Mouse (Mus musculus) intestine, embryonic 16.5 days (tissue): Measurements from ENCODE around the gene Pip5k1a. TPM values are rescaled to one million over a fixed set of nuclear protein-coding genes. Genes with fewer than 3 reads are reported as not detected.

Experiments
- ATAC-seq: fragments of 200-750 bp; cut with Nextera tagmentation; 2 replicates; pipeline ENCODE4 v1.8.0; 2017; ENCODE audit warnings: moderate TSS enrichment, moderate library complexity
- H3K27ac ChIP-seq: fragments of 300-500 bp; sonication (generic); 2 replicates; pipeline ENCODE4 v1.5.1; 2014; ENCODE audit warnings: mild to moderate bottlenecking, low read length
- H3K27me3 ChIP-seq: fragments of 300-500 bp; sonication (generic); replicated peaks from 2 replicates; pipeline ENCODE4 v1.6.1; 2014; ENCODE audit warnings: low read length, control low read depth, mixed read lengths; ENCODE audit not compliant: control insufficient read depth, insufficient read depth
- H3K36me3 ChIP-seq: fragments of 300-500 bp; sonication (generic); 2 replicates; pipeline ENCODE4 v1.6.1; 2014; ENCODE audit warnings: low read length, control low read depth; ENCODE audit not compliant: control insufficient read depth, insufficient read depth
- H3K4me1 ChIP-seq: fragments of 300-500 bp; sonication (generic); 2 replicates; pipeline ENCODE4 v1.6.1; 2014; ENCODE audit warnings: low read length, control low read depth, mixed read lengths; ENCODE audit not compliant: control insufficient read depth, insufficient read depth
- H3K4me2 ChIP-seq: fragments of 300-500 bp; sonication (generic); 2 replicates; pipeline ENCODE4 v1.6.1; 2014; ENCODE audit warnings: low read depth, low read length, control low read depth
- H3K4me3 ChIP-seq: fragments of 300-500 bp; sonication (generic); 2 replicates; pipeline ENCODE4 v1.5.1; 2014; ENCODE audit warnings: mild to moderate bottlenecking, low read length
- H3K9ac ChIP-seq: fragments of 300-500 bp; sonication (generic); 2 replicates; pipeline ENCODE4 v1.6.1; 2014; ENCODE audit warnings: low read depth, low read length
- H3K9me3 ChIP-seq: fragments of 300-500 bp; sonication (generic); 2 replicates; pipeline ENCODE4 v1.6.1; 2016; ENCODE audit warnings: low read length, control low read depth; ENCODE audit not compliant: control insufficient read depth
- WGBS: fragments of 180-500 bp; shearing (Covaris S2); extraction: QIAGEN DNeasy Blood & Tissue Kit; methylation state at CpG from one replicate; pipeline ENCODE4 v1.1.7; 2014; 5-methylcytosine and 5-hydroxymethylcytosine counted together
- polyA plus RNA-seq: library from polyadenylated mRNA; unstranded; fragments of >200 nt; fragmentation: Nextera tagmentation; extraction: Ambion mirVana; gene quantifications from 2 replicates; pipeline ENCODE4 v1.2.1, GENCODE M21; 2015

Pip5k1a gene
- polyA plus RNA-seq: 14.5 and 15.5 TPM in 2 replicates

DNA sequence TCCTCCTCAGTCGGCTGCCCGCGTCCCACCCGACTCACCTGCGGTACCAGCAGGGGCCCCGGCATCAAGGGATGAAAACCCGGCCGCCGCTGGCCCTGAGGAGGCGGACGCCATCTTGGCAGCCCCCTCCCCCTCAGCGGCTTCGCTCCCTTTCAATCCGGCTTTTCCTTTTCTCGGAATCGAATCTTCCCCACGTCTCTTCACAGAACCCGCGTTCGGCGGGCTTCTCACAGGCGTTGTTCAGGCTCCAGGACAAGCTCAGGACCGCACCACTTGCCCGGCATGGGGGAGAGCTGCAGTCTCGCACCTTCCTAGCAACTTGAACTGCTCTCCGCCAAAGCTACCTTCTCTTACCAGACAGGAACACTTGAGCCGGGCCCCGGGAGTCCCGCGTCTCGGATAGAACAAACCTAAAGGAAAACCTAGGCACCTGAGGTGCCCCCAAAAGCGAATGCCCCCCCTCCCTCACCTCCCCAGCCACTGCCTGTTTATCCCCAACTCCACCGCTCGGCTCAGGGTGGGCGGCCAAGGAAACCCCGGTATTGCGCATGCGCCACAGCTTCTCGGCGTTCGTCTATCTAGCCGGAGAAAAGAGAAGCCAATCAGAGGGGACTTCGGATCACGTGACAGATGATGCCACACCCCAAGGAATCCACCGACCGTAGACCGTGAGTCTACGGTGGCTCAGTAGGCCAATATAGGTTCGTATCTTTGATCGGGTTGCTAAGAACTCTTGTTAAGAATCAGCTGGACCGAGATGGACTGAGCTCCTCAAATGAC lies at the start of gene Pip5k1a:
Pip5k1a (minus strand) TSS at position 593 of the 780 bp plus-strand sequence.
- no peaks in the 10 kb centered on the region for H3K27me3 ChIP-seq
- peak within 1 kb of the TSS; percentile 83 for H3K27ac ChIP-seq
- WGBS: under 1% methylated on average over 51 of the region's 51 CpGs
- peak within 1 kb of the TSS; percentile 92 for H3K9ac ChIP-seq
- peak; percentile 85 for ATAC-seq
- H3K4me2 ChIP-seq: peak within 1 kb of the TSS; percentile 73
- peak within 1 kb of the TSS; percentile 99 for H3K4me3 ChIP-seq
- H3K4me1 ChIP-seq: peaks cover 7% of the 10 kb centered on the region
- H3K9me3 ChIP-seq: no peaks in the 10 kb centered on the region
- H3K36me3 ChIP-seq: no peaks in the 10 kb centered on the region

DNA sequence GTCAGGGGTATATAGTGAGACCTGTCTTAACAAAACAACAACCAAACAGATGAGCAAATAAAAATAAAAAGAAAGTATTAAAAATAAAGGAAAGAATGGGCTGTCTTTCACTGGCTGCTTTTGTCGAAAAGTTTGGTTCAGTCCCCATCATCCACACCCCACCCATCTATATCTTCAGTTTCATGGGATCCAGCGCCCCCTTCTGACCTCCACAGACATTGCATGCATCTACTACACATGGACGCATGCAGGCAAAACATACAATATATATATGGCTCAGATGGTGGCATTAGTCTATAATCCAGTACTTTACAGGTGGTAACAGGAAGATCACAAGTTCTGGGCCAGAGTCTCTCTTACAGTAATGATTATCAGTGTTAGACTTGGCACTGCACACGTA lies 47.1 kb upstream of the Pip5k1a start:
- no peaks in the 10 kb centered on the region for H3K9me3 ChIP-seq
- no peak overlapping the region for H3K4me3 ChIP-seq
- H3K4me1 ChIP-seq: no peaks in the 10 kb centered on the region
- ATAC-seq: no peak
- WGBS: 47% methylated on average over 4 of the region's 4 CpGs
- H3K9ac ChIP-seq: no peak overlapping the region
- H3K4me2 ChIP-seq: no peak overlapping the region
- H3K36me3 ChIP-seq: no peaks in the 10 kb centered on the region
- no peak overlapping the region for H3K27ac ChIP-seq
- no peaks in the 10 kb centered on the region for H3K27me3 ChIP-seq

DNA sequence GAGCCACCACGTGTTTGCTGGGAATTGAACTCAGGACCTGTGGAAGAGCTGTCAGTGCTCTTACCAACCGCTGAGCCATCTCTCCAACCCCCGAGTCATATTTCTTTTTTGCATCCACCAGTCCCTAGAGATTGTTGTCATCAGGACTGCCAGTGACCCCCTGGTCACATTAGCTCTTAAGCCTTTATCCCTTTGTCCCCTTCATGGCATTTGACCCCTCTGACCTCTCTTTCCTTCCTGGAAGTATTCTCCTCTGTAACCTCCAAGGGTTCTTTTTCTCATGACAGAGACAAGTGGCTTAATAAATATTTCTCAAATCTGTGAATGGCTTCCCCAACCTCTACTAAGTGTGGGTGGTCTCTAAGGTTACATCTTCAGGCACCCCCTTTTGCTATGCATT lies 41.2 kb upstream of the Pip5k1a start:
- Histone ChIP-seq H3K27ac (no peak overlapping the region), H3K4me3 (no peak overlapping the region), H3K9me3 (no peaks in the 10 kb centered on the region), H3K27me3 (no peaks in the 10 kb centered on the region), H3K4me1 (no peaks in the 10 kb centered on the region), H3K4me2 (no peak overlapping the region), H3K9ac (no peak overlapping the region), H3K36me3 (no peaks in the 10 kb centered on the region)
- no peak for ATAC-seq
- WGBS: 68% methylated on average over 3 of the region's 3 CpGs

DNA sequence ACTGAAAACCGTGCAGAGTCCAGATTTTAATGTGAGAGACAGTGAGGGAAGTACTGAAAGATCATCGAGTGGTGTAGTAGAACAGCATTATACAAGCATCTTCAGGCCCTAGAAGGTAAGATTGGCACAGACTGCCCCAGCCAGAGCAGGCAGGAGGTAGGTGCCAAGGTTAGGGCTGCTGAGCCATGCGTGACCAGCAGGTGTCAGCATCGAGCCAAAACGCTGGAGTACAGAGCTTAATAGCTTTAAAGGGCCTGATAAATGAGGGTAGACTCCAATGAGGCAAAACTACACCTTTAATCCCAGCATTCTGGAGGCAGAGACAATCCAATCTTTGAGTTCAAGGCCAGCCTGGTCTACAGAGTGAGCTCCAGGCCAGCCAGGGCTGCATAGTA lies 35.9 kb upstream of the Pip5k1a start:
- H3K4me3 ChIP-seq: no peak overlapping the region
- H3K9ac ChIP-seq: no peak overlapping the region
- H3K4me1 ChIP-seq: no peaks in the 10 kb centered on the region
- H3K27ac ChIP-seq: no peak overlapping the region
- no peaks in the 10 kb centered on the region for H3K36me3 ChIP-seq
- peak; percentile 82; the same call in 1 of the 2 replicates for ATAC-seq
- H3K9me3 ChIP-seq: no peaks in the 10 kb centered on the region
- 8% methylated on average over 5 of the region's 5 CpGs for WGBS
- H3K27me3 ChIP-seq: no peaks in the 10 kb centered on the region
- H3K4me2 ChIP-seq: no peak overlapping the region

DNA sequence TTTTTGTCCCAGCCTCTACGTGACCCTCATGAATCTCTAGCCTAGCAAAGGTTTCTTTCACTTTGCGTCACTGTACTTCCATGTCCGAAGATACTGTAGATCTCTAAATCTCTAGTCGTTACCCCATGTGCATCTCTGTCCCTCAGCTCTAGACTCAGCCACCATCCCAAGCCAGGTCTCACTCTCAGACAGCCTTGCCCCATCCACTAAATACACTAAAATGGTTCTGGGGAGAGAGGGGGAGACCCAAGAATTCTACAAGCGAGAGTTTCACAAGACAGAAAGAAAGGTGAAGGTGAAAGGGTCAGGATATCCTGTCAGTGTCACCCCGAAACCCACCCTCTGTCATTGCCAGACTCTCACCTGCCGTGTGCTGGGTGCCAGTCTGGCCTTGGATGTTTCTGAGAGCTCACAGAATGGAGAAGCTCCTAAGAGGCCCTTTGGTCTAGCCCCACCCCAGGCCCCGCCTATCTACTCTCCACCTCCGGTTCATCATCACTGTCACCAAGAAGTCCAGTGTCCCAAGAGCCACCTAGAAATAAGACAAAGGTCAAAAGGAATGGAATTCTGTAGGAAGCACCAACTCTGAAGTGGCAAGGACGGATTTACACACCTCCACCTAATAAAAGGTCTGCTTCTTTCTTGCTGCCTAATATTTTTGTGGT lies 35.4 kb upstream of the Pip5k1a start, which contains the start of gene Tnfaip8l2:
Tnfaip8l2 (minus strand) TSS at position 409 of the 665 bp plus-strand sequence.
- Histone ChIP-seq H3K9me3 (no peaks in the 10 kb centered on the region), H3K9ac (no peak within 1 kb of the TSS), H3K27me3 (no peaks in the 10 kb centered on the region), H3K4me2 (no peak within 1 kb of the TSS), H3K36me3 (no peaks in the 10 kb centered on the region), H3K27ac (no peak within 1 kb of the TSS), H3K4me1 (no peaks in the 10 kb centered on the region), H3K4me3 (no peak within 1 kb of the TSS)
- WGBS: 83% methylated on average over 10 of the region's 10 CpGs
- peak; percentile 54 for ATAC-seq

DNA sequence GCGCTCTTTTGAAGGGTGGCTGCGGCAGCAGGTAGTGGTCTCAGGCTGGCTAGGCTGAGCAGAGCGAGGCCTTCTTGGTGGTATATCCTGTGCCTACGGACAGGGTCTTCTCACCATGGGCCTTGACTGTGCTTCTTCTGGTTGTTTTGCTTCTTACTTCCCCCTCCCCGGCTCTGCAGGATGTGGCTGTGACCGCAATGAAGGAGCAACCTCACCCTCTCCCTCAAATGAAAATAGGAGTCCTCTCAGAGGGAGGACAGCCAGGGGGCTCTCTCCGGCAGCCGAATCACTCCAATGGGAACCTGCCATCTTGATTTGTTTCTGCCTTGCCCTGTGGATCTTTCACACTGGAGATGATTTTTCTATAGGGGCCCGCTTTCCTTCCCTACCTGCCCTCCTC lies 34.7 kb upstream of the Pip5k1a start:
- H3K36me3 ChIP-seq: no peaks in the 10 kb centered on the region
- no peak for ATAC-seq
- no peak overlapping the region for H3K27ac ChIP-seq
- H3K9me3 ChIP-seq: no peaks in the 10 kb centered on the region
- H3K9ac ChIP-seq: no peak overlapping the region
- no peaks in the 10 kb centered on the region for H3K27me3 ChIP-seq
- WGBS: 90% methylated on average over 9 of the region's 9 CpGs
- H3K4me2 ChIP-seq: no peak overlapping the region
- H3K4me3 ChIP-seq: no peak overlapping the region
- no peaks in the 10 kb centered on the region for H3K4me1 ChIP-seq

DNA sequence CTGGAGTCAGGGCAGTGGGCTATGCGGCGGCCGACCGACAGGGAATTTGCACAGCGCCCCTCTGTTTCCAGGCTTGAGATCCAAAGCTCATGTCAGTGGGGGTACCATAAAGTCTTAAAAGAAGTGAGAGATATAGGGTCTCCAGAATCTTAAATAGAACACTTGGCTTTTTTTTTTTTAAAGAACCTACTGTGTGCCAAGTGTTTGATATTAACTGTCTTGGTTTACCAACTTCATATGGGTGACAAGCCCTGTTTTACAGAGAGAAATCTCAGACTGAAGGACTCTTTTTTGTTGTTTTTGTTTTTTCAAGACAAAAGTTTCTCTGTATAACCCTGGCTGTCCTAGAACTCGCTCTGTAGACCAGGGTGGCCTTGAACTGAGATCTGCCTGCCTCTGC lies 34.1 kb upstream of the Pip5k1a start:
- ATAC-seq: no peak
- Histone ChIP-seq H3K9ac (no peak overlapping the region), H3K4me2 (no peak overlapping the region), H3K4me3 (no peak overlapping the region), H3K9me3 (no peaks in the 10 kb centered on the region), H3K27ac (no peak overlapping the region), H3K27me3 (no peaks in the 10 kb centered on the region), H3K36me3 (no peaks in the 10 kb centered on the region), H3K4me1 (no peaks in the 10 kb centered on the region)
- WGBS: 88% methylated on average over 6 of the region's 6 CpGs

DNA sequence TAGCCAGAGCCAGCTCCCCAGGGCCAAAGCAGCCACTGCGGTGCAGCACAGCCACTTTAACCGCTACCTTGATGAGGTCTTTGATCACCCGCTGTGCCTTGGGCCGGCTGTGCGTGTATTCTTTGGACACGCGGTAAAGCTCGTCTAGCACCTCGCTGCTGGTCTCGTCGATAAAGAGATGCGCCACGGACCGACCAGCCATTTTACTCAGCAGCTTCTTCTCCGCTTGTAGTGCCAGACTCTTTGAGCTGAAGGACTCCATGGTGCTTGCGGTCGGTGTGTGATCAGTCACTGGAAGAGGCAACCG lies 33.5 kb upstream of the Pip5k1a start:
- Histone ChIP-seq H3K9me3 (no peaks in the 10 kb centered on the region), H3K4me1 (peaks cover 2% of the 10 kb centered on the region), H3K36me3 (no peaks in the 10 kb centered on the region), H3K9ac (no peak overlapping the region), H3K27ac (no peak overlapping the region), H3K27me3 (no peaks in the 10 kb centered on the region), H3K4me3 (no peak overlapping the region), H3K4me2 (no peak overlapping the region)
- 67% methylated on average over 18 of the region's 18 CpGs for WGBS
- no peak for ATAC-seq

DNA sequence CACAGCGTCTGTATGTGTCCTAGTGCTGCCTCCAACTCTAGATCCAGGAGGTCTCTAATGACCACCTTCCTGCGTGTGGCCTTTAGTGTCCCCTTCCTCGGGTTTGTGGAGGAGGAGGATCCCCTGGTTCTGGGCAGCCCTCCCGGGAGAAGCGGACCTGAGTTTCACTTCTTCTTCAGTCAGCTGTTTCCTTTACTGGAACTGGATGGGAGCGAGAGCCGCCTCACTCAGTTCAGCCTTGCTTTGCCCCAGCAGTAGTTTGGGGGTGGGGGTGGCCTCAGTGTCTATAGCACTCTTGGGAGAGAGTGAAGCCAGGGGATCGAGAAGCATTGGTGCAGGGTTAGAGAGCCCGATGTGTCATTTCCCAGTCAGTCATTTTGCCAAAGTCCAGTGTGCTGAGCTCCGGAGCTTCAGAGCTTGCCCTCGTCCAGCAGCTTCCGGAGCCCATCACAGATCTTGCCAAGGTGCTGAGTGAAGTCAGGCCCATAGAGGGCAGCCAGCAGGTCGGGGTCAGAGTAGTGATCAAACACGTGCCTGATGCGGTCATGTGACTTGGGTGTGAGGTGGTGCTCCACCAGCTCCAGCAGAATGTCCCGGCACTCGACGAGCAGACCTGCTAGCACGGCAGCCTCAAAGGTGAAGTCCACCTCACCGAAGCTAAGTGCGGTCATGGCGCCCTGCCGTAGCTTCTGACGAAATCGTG lies 33.0 kb upstream of the Pip5k1a start:
- H3K27ac ChIP-seq: no peak overlapping the region
- no peak overlapping the region for H3K4me3 ChIP-seq
- 72% methylated on average over 25 of the region's 25 CpGs for WGBS
- H3K4me1 ChIP-seq: peaks cover 5% of the 10 kb centered on the region
- no peaks in the 10 kb centered on the region for H3K9me3 ChIP-seq
- no peak for ATAC-seq
- no peak overlapping the region for H3K9ac ChIP-seq
- no peaks in the 10 kb centered on the region for H3K27me3 ChIP-seq
- H3K36me3 ChIP-seq: no peaks in the 10 kb centered on the region
- no peak overlapping the region for H3K4me2 ChIP-seq
